Mouse (Mus musculus): ENCODE results near the gene A730061H03Rik. TPM values are rescaled to one million over a fixed set of nuclear protein-coding genes. Genes with fewer than 3 reads are reported as not detected.

A730061H03Rik gene
- 0.59 and 0.87 TPM in 2 replicates for polyA plus RNA-seq (2016; fragmentation: Nextera tagmentation; extraction: Ambion mirVana)

GRCm38 (mm10) chr14:55560202-55561073 lies at the start of gene A730061H03Rik:
A730061H03Rik (minus strand) TSS chr14:55560406.
- Histone ChIP-seq H3K36me3 (peaks cover 27% of the 10 kb centered on the region), H3K9me3 (replicated peaks) (no peaks in the 10 kb centered on the region), H3K27me3 (ENCODE audit: low read depth, poor library complexity, severe bottlenecking) (no peaks in the 10 kb centered on the region), H3K27ac (peak within 1 kb of the TSS; percentile 95), H3K4me1 (peaks cover 18% of the 10 kb centered on the region), H3K4me3 (peak within 1 kb of the TSS; percentile 79)
- WGBS, result under 1% methylated on average over 51 of the region's 51 CpGs
- DNase-seq (ENCODE audit: low spot score), result peak; percentile 96

GRCm38 (mm10) chr14:55608339-55608738 lies 48.1 kb upstream of the A730061H03Rik start:
- Histone ChIP-seq H3K4me3 (no peak overlapping the region), H3K27ac (no peak overlapping the region), H3K27me3 (ENCODE audit: low read depth, poor library complexity, severe bottlenecking) (no peaks in the 10 kb centered on the region), H3K9me3 (replicated peaks) (no peaks in the 10 kb centered on the region), H3K36me3 (peaks cover 56% of the 10 kb centered on the region), H3K4me1 (peaks cover 10% of the 10 kb centered on the region)
- no peak for DNase-seq (ENCODE audit: low spot score)
- WGBS, result 96% methylated on average over 6 of the region's 6 CpGs

GRCm38 (mm10) chr14:55605743-55606459 lies 45.7 kb upstream of the A730061H03Rik start:
- H3K36me3 ChIP-seq, result peaks cover 80% of the 10 kb centered on the region
- no peaks in the 10 kb centered on the region for H3K27me3 ChIP-seq (ENCODE audit: low read depth, poor library complexity, severe bottlenecking)
- H3K27ac ChIP-seq, result no peak overlapping the region
- 94% methylated on average over 16 of the region's 16 CpGs for WGBS
- no peaks in the 10 kb centered on the region for H3K9me3 ChIP-seq (replicated peaks)
- no peak for DNase-seq (ENCODE audit: low spot score)
- peaks cover 11% of the 10 kb centered on the region for H3K4me1 ChIP-seq
- no peak overlapping the region for H3K4me3 ChIP-seq

- Histone ChIP-seq H3K27me3 (ENCODE audit: low read depth, poor library complexity, severe bottlenecking) (no peaks in the 10 kb centered on the region), H3K9me3 (replicated peaks) (no peaks in the 10 kb centered on the region), H3K36me3 (peaks cover 85% of the 10 kb centered on the region), H3K4me1 (peaks cover 11% of the 10 kb centered on the region), H3K27ac (no peak overlapping the region), H3K4me3 (no peak overlapping the region)
- no peak for DNase-seq (ENCODE audit: low spot score)
- WGBS, result 94% methylated on average over 11 of the region's 11 CpGs
Measured at GRCm38 (mm10) chr14:55604823-55605222, 44.6 kb upstream of the A730061H03Rik start.

- Histone ChIP-seq H3K9me3 (replicated peaks) (no peaks in the 10 kb centered on the region), H3K27me3 (ENCODE audit: low read depth, poor library complexity, severe bottlenecking) (no peaks in the 10 kb centered on the region), H3K4me1 (peaks cover 11% of the 10 kb centered on the region), H3K4me3 (peak overlapping the region; percentile 40), H3K27ac (peak overlapping the region; percentile 81), H3K36me3 (peaks cover 85% of the 10 kb centered on the region)
- peak; percentile 85 for DNase-seq (ENCODE audit: low spot score)
- 14% methylated on average over 19 of the region's 19 CpGs for WGBS
Measured at GRCm38 (mm10) chr14:55603633-55604576, 43.7 kb upstream of the A730061H03Rik start.

GRCm38 (mm10) chr14:55603271-55603632 lies 43.0 kb upstream of the A730061H03Rik start, which contains the start of gene Irf9:
Irf9 (plus strand) TSS chr14:55603571.
- peak within 1 kb of the TSS; percentile 40 for H3K4me3 ChIP-seq
- DNase-seq (ENCODE audit: low spot score), result no peak
- no peaks in the 10 kb centered on the region for H3K27me3 ChIP-seq (ENCODE audit: low read depth, poor library complexity, severe bottlenecking)
- peaks cover 11% of the 10 kb centered on the region for H3K4me1 ChIP-seq
- H3K36me3 ChIP-seq, result peaks cover 85% of the 10 kb centered on the region
- 88% methylated on average over 7 of the region's 7 CpGs for WGBS
- H3K27ac ChIP-seq, result peak within 1 kb of the TSS; percentile 81
- no peaks in the 10 kb centered on the region for H3K9me3 ChIP-seq (replicated peaks)

GRCm38 (mm10) chr14:55598521-55599390 lies 38.5 kb upstream of the A730061H03Rik start:
- DNase-seq (ENCODE audit: low spot score), result no peak
- Histone ChIP-seq H3K27ac (no peak overlapping the region), H3K4me3 (no peak overlapping the region), H3K9me3 (replicated peaks) (no peaks in the 10 kb centered on the region), H3K4me1 (peaks cover 10% of the 10 kb centered on the region; the same call in 1 of the 2 replicates), H3K27me3 (ENCODE audit: low read depth, poor library complexity, severe bottlenecking) (no peaks in the 10 kb centered on the region), H3K36me3 (peaks cover 97% of the 10 kb centered on the region)
- WGBS, result 94% methylated on average over 21 of the region's 21 CpGs

GRCm38 (mm10) chr14:55596036-55596690 lies 36.0 kb upstream of the A730061H03Rik start:
- WGBS, result 87% methylated on average over 13 of the region's 13 CpGs
- Histone ChIP-seq H3K36me3 (peaks cover 76% of the 10 kb centered on the region), H3K9me3 (replicated peaks) (no peaks in the 10 kb centered on the region), H3K4me3 (no peak overlapping the region), H3K27me3 (ENCODE audit: low read depth, poor library complexity, severe bottlenecking) (no peaks in the 10 kb centered on the region), H3K4me1 (peaks cover 22% of the 10 kb centered on the region), H3K27ac (no peak overlapping the region)
- no peak for DNase-seq (ENCODE audit: low spot score)

GRCm38 (mm10) chr14:55592226-55592625 lies 32.0 kb upstream of the A730061H03Rik start:
- no peak for DNase-seq (ENCODE audit: low spot score)
- peaks cover 59% of the 10 kb centered on the region for H3K36me3 ChIP-seq
- H3K4me3 ChIP-seq, result peak overlapping the region; percentile 79
- WGBS, result 4% methylated on average over 16 of the region's 16 CpGs
- H3K27ac ChIP-seq, result peak overlapping the region; percentile 90
- H3K9me3 ChIP-seq (replicated peaks), result no peaks in the 10 kb centered on the region
- no peaks in the 10 kb centered on the region for H3K27me3 ChIP-seq (ENCODE audit: low read depth, poor library complexity, severe bottlenecking)
- H3K4me1 ChIP-seq, result peaks cover 32% of the 10 kb centered on the region

- Histone ChIP-seq H3K4me3 (peak within 1 kb of the TSS; percentile 79), H3K36me3 (peaks cover 57% of the 10 kb centered on the region)
- WGBS, result 0% methylated on average over 33 of the region's 33 CpGs
Measured at GRCm38 (mm10) chr14:55591331-55591891, 31.2 kb upstream of the A730061H03Rik start, which contains the start of gene Rnf31. Rnf31 (plus strand) TSS chr14:55591708.

More at GRCm38 (mm10) chr14:55591331-55591891, 31.2 kb upstream of the A730061H03Rik start, which contains the start of gene Rnf31:
- Histone ChIP-seq H3K27ac (peak within 1 kb of the TSS; percentile 90), H3K9me3 (replicated peaks) (no peaks in the 10 kb centered on the region), H3K4me1 (peaks cover 32% of the 10 kb centered on the region), H3K27me3 (ENCODE audit: low read depth, poor library complexity, severe bottlenecking) (no peaks in the 10 kb centered on the region)
- peak; percentile 90 for DNase-seq (ENCODE audit: low spot score)

All from limb, embryonic 10.5 days (tissue).